Mouse (Mus musculus) embryonic fibroblast, embryonic 13.5 days (primary cell): Measurements from ENCODE around the gene Mthfr.

Experiments used
- CTCF ChIP-seq: IDR thresholded peaks from 2 replicates; pipeline ENCODE4 v1.5.1; 2011; ENCODE audit warnings: mild to moderate bottlenecking, control low read depth, low read length, moderate library complexity, borderline replicate concordance; ENCODE audit not compliant: insufficient read depth
- POLR2A ChIP-seq: IDR thresholded peaks from 2 replicates; pipeline ENCODE4 v1.6.1; 2011; ENCODE audit warnings: low read depth, mild to moderate bottlenecking, control low read depth, low read length, moderate library complexity

GRCm38 (mm10) chr4:148011332-148011731 lies 27.5 kb upstream of the Mthfr start:
- TF ChIP-seq CTCF (no peak), POLR2A (no peak)
